Mouse (Mus musculus): ENCODE measurements around the gene Dkkl1. TPM values are rescaled to one million over a fixed set of nuclear protein-coding genes. Genes with fewer than 3 reads are reported as not detected.

Gene Dkkl1
- polyA plus RNA-seq, 1 experiment, result 0.07 TPM

DNA sequence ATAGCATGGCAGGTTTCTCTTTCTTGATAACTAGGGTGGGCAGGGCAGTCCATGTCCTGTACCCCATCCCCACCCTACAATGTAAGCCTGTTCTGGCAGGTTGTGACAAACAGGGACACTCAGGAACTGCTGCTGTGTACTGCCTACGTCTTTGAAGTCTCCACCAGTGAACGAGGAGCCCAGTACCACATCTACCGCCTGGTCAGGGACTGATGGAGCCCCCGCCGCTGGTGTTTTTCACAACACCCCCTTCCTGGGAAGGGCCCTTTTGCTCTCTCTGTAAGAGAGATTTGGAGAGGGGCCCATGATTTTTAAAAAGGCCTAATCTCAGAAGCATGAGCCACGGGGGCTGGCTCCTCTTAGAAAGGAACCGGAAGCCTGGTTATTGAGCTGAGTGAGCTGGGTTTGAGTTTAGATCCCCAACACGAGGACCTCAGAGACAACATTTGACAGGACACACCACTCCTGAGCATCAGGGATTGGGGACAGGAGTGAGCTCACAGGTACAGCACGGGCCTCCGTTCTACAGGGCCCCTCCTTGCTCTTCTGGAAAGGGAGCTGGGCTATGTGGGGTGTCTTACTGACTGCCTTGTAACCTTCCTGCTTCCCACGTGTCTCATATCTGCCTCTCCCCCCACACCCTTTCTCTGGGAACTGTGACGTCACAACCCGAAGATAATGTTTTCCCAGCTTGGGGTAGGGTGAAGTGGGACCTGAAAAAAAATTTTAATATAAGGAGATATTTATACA, 20.9 kb upstream of the Dkkl1 start:
- Histone ChIP-seq H3K79me2 (ENCODE audit: control insufficient read depth, insufficient read depth) (no peaks in the 10 kb centered on the region), H3K79me3 (ENCODE audit: low read depth) (no peaks in the 10 kb centered on the region), H3ac (ENCODE audit: control insufficient read depth, insufficient read length, low read depth) (no peak overlapping the region), H3K27me3 (ENCODE audit: control insufficient read depth, insufficient read depth, insufficient read length) (no peaks in the 10 kb centered on the region), H3K36me3 (ENCODE audit: control insufficient read depth, insufficient read depth) (peaks cover 16% of the 10 kb centered on the region), H3K4me3 (ENCODE audit: insufficient read depth, poor library complexity, severe bottlenecking) (no peak overlapping the region)
- no peak for TF ChIP-seq USF1 (IDR thresholded peaks at IDR 0.05; ENCODE audit: low read depth)
- TF ChIP-seq MAX (IDR thresholded peaks at IDR 0.05), result no peak
- no peak for TF ChIP-seq CEBPB (IDR thresholded peaks at IDR 0.05; ENCODE audit: low read depth)
- TF ChIP-seq MYOD1 (IDR thresholded peaks at IDR 0.05; ENCODE audit: control insufficient read depth, insufficient read length, low read depth), result no peak
- TF ChIP-seq FOSL1 (IDR thresholded peaks at IDR 0.05; ENCODE audit: insufficient read depth, low read length, poor library complexity, severe bottlenecking), result no peak
- no peak for TF ChIP-seq MYOG (IDR thresholded peaks at IDR 0.05; ENCODE audit: control insufficient read depth, extremely low read depth, insufficient read length)
- TF ChIP-seq CTCF (IDR thresholded peaks at IDR 0.05; ENCODE audit: control insufficient read depth, insufficient read depth, insufficient read length), result no peak

DNA sequence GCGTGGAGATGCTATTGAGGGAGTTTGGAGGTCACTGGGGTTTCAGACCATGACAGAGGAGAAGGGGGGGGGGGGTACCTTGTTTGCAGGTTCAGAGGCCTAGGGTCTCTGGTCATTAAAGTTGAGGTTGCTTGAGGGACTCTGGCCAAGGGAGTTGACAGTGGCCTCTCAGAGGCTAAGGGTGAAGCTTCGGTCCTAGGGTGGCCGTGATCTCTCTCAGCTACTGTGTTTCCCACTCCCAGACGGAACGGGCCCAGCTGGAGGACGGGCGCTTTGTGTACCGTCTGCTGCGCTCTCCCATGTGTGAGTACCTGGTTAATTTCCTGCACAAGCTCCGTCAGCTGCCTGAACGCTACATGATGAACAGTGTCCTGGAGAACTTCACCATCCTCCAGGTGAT, 20.0 kb upstream of the Dkkl1 start:
- Histone ChIP-seq H3K79me3 (ENCODE audit: low read depth) (no peaks in the 10 kb centered on the region), H3ac (ENCODE audit: control insufficient read depth, insufficient read length, low read depth) (no peak overlapping the region), H3K27me3 (ENCODE audit: control insufficient read depth, insufficient read depth, insufficient read length) (no peaks in the 10 kb centered on the region), H3K4me3 (ENCODE audit: insufficient read depth, poor library complexity, severe bottlenecking) (no peak overlapping the region), H3K79me2 (ENCODE audit: control insufficient read depth, insufficient read depth) (no peaks in the 10 kb centered on the region), H3K36me3 (ENCODE audit: control insufficient read depth, insufficient read depth) (peaks cover 19% of the 10 kb centered on the region)
- TF ChIP-seq MYOD1 (IDR thresholded peaks at IDR 0.05; ENCODE audit: control insufficient read depth, insufficient read length, low read depth) (no peak), CEBPB (IDR thresholded peaks at IDR 0.05; ENCODE audit: low read depth) (no peak), FOSL1 (IDR thresholded peaks at IDR 0.05; ENCODE audit: insufficient read depth, low read length, poor library complexity, severe bottlenecking) (no peak), CTCF (IDR thresholded peaks at IDR 0.05; ENCODE audit: control insufficient read depth, insufficient read depth, insufficient read length) (no peak), USF1 (IDR thresholded peaks at IDR 0.05; ENCODE audit: low read depth) (no peak), MAX (IDR thresholded peaks at IDR 0.05) (no peak), MYOG (IDR thresholded peaks at IDR 0.05; ENCODE audit: control insufficient read depth, extremely low read depth, insufficient read length) (no peak)

DNA sequence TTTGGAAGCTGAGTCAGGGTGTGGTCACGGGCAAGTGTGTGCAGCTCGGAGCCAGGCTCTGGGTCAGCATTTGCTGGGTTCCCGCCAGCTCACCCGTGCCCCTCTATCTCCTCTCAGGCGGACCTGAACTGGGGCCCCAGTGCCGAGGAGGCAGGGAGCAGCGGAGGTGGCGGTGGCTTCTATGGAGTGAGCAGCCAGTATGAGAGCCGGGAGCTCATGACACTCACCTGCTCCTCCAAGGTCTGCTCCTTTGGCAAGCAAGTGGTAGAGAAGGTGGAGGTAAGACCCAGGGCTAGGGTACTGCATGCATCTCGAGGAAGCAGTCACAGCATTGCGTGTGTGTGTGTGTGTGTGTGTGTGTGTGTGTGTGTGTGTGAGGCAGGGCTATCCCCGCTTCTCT, 19.2 kb upstream of the Dkkl1 start:
- Histone ChIP-seq H3ac (ENCODE audit: control insufficient read depth, insufficient read length, low read depth) (no peak overlapping the region), H3K27me3 (ENCODE audit: control insufficient read depth, insufficient read depth, insufficient read length) (no peaks in the 10 kb centered on the region), H3K36me3 (ENCODE audit: control insufficient read depth, insufficient read depth) (peaks cover 26% of the 10 kb centered on the region), H3K79me3 (ENCODE audit: low read depth) (no peaks in the 10 kb centered on the region), H3K4me3 (ENCODE audit: insufficient read depth, poor library complexity, severe bottlenecking) (no peak overlapping the region), H3K79me2 (ENCODE audit: control insufficient read depth, insufficient read depth) (no peaks in the 10 kb centered on the region)
- no peak for TF ChIP-seq MYOG (IDR thresholded peaks at IDR 0.05; ENCODE audit: control insufficient read depth, extremely low read depth, insufficient read length)

DNA sequence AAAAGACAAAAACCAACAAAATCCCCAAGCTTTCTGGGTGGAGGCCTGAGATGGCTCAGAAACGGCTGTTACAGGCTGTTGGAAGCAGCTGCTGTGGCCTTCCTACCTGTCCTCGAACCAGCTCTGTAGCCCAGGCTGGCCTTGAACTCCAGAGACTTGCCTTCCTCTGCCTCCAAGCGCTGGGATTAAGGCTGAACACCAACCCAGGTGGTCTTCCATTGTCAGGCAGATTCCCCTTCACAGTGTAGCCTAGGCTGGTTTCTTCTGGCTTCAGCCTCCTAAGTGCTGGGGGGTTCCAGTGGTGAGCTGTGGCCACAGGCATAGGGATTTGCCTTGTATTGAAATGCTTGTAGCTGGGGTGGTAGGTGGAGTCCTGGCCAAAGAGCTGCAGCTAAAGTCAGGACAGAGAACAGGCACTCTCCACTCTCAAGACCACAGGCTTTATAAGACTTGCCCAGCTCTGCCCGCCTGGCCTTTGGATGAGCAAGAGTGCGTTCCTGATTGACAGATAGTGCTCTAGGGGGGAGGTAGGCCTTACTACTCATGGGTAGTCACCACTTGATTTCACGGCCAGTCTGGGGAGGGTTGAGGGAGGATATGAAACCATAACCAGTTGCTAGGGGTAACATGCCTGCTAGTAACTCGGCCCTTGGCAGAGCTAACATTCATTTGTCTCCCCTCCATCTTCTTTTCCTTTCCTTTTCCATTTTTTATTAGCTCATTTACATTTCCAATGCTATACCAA, 17.7 kb upstream of the Dkkl1 start:
- Histone ChIP-seq H3K79me2 (ENCODE audit: control insufficient read depth, insufficient read depth) (no peaks in the 10 kb centered on the region), H3K36me3 (ENCODE audit: control insufficient read depth, insufficient read depth) (peaks cover 26% of the 10 kb centered on the region), H3ac (ENCODE audit: control insufficient read depth, insufficient read length, low read depth) (no peak overlapping the region), H3K27me3 (ENCODE audit: control insufficient read depth, insufficient read depth, insufficient read length) (no peaks in the 10 kb centered on the region), H3K79me3 (ENCODE audit: low read depth) (no peaks in the 10 kb centered on the region), H3K4me3 (ENCODE audit: insufficient read depth, poor library complexity, severe bottlenecking) (no peak overlapping the region)
- TF ChIP-seq FOSL1 (IDR thresholded peaks at IDR 0.05; ENCODE audit: insufficient read depth, low read length, poor library complexity, severe bottlenecking) (no peak), MYOD1 (IDR thresholded peaks at IDR 0.05; ENCODE audit: control insufficient read depth, insufficient read length, low read depth) (no peak), CTCF (IDR thresholded peaks at IDR 0.05; ENCODE audit: control insufficient read depth, insufficient read depth, insufficient read length) (no peak)

DNA sequence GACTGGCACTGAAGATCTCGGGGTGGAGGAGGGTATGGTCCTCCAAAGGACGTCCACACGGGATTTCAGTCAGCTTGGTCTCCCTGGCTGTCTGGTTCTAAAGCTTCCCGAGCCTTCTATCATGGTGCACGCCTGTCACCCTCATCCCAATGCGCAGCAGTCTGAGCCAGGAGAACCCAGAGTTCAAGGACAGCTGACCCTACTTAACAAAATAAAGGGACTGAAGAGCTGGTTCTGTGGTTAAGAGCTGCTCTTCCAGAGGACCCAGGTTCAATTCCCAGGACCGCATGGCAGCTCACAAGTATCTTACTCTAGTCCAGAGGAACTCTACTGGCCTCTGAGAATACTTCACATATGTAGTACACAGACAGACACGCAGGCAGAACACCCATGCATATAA, 17.1 kb upstream of the Dkkl1 start:
- peaks cover 26% of the 10 kb centered on the region for H3K36me3 ChIP-seq (ENCODE audit: control insufficient read depth, insufficient read depth)
- H3K27me3 ChIP-seq (ENCODE audit: control insufficient read depth, insufficient read depth, insufficient read length), result no peaks in the 10 kb centered on the region
- no peak overlapping the region for H3K4me3 ChIP-seq (ENCODE audit: insufficient read depth, poor library complexity, severe bottlenecking)
- H3K79me2 ChIP-seq (ENCODE audit: control insufficient read depth, insufficient read depth), result no peaks in the 10 kb centered on the region
- TF ChIP-seq MYOD1 (IDR thresholded peaks at IDR 0.05; ENCODE audit: control insufficient read depth, insufficient read length, low read depth), result no peak
- TF ChIP-seq MAX (IDR thresholded peaks at IDR 0.05), result no peak
- no peak for TF ChIP-seq FOSL1 (IDR thresholded peaks at IDR 0.05; ENCODE audit: insufficient read depth, low read length, poor library complexity, severe bottlenecking)
- TF ChIP-seq CEBPB (IDR thresholded peaks at IDR 0.05; ENCODE audit: low read depth), result no peak
- no peak for TF ChIP-seq MYOG (IDR thresholded peaks at IDR 0.05; ENCODE audit: control insufficient read depth, extremely low read depth, insufficient read length)
- no peak for TF ChIP-seq CTCF (IDR thresholded peaks at IDR 0.05; ENCODE audit: control insufficient read depth, insufficient read depth, insufficient read length)
- no peak for TF ChIP-seq USF1 (IDR thresholded peaks at IDR 0.05; ENCODE audit: low read depth)
- H3ac ChIP-seq (ENCODE audit: control insufficient read depth, insufficient read length, low read depth), result no peak overlapping the region
- no peaks in the 10 kb centered on the region for H3K79me3 ChIP-seq (ENCODE audit: low read depth)

DNA sequence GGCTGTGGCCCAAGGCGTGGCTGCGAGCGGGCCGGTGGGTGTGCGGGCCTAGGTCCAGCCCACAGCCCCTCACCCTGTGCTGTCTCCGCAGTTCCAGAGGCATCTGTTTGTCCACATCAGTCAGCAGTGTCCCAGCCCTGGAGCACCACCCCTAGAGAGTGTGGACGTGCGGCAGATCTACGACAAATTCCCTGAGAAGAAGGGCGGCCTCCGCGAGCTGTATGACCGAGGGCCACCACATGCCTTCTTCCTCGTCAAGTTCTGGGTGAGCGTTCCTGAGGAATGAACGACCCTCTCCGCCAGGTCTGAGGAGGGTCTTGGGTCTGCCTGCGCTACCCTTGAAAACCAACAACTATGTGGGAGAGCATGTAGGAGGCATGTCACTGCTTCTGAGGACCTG, 16.6 kb upstream of the Dkkl1 start:
- Histone ChIP-seq H3ac (ENCODE audit: control insufficient read depth, insufficient read length, low read depth) (no peak overlapping the region), H3K27me3 (ENCODE audit: control insufficient read depth, insufficient read depth, insufficient read length) (no peaks in the 10 kb centered on the region), H3K4me3 (ENCODE audit: insufficient read depth, poor library complexity, severe bottlenecking) (no peak overlapping the region), H3K79me3 (ENCODE audit: low read depth) (no peaks in the 10 kb centered on the region), H3K36me3 (ENCODE audit: control insufficient read depth, insufficient read depth) (peaks cover 26% of the 10 kb centered on the region), H3K79me2 (ENCODE audit: control insufficient read depth, insufficient read depth) (no peaks in the 10 kb centered on the region)
- no peak for TF ChIP-seq USF1 (IDR thresholded peaks at IDR 0.05; ENCODE audit: low read depth)
- no peak for TF ChIP-seq MYOG (IDR thresholded peaks at IDR 0.05; ENCODE audit: control insufficient read depth, extremely low read depth, insufficient read length)
- TF ChIP-seq CTCF (IDR thresholded peaks at IDR 0.05; ENCODE audit: control insufficient read depth, insufficient read depth, insufficient read length), result no peak
- TF ChIP-seq FOSL1 (IDR thresholded peaks at IDR 0.05; ENCODE audit: insufficient read depth, low read length, poor library complexity, severe bottlenecking), result no peak
- TF ChIP-seq CEBPB (IDR thresholded peaks at IDR 0.05; ENCODE audit: low read depth), result no peak
- TF ChIP-seq MYOD1 (IDR thresholded peaks at IDR 0.05; ENCODE audit: control insufficient read depth, insufficient read length, low read depth), result no peak
- no peak for TF ChIP-seq MAX (IDR thresholded peaks at IDR 0.05)
